Mouse (Mus musculus): ENCODE measurements around the gene Scap.
"Not testable (repeated sequence)": the region's sequence is repeated elsewhere in the genome, so short reads cannot be mapped to it uniquely, and the experiment has no call there.

DNA sequence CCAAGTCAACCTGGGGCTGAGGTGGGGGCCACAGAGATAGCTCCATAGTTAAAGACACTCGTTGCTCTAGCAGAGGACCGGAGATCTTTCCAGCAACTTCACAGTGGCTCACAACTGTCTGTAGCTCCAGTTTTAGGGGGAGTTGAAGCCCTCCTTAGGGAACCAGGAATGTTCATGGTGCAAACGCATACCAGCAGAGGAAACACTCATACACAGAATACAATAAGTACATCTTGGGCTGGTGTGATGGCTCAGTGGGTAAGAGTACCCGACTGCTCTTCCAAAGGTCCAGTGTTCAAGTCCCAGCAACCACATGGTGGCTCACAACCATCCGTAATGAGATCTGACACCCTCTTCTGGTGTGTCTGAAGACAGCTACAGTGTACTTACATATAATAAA lies 2.2 kb upstream of the Scap start:
- TF ChIP-seq EP300, CTCF (IDR thresholded peaks at IDR 0.05; ENCODE audit: low read depth): not testable (repeated sequence)

All from heart, postnatal 0 days (tissue).